Mouse (Mus musculus) kidney, adult 2 months (tissue): ENCODE measurements at regions not wholly inside any gene's neighbourhood (a gene's known extent, or its start where the extent isn't known, plus 50 kb on each side); places are given as distances from the start of the nearest gene placed in this dataset.

Experiments
- DNase-seq: peaks from one replicate; pipeline ENCODE4 v3.0.0; 2021
- H3K27ac ChIP-seq: fragments of 200-500 bp; 2 replicates; pipeline ENCODE4 v1.5.1; 2012; ENCODE audit warnings: low read depth, low read length, control low read depth, inconsistent platforms; ENCODE audit not compliant: insufficient read depth
- H3K27me3 ChIP-seq: fragments of 200-500 bp; replicated peaks from 2 replicates; pipeline ENCODE4 v1.6.1; 2012; ENCODE audit warnings: mild to moderate bottlenecking, moderate library complexity, low read length, inconsistent platforms; ENCODE audit not compliant: control insufficient read depth, insufficient read depth
- H3K36me3 ChIP-seq: fragments of 200-500 bp; 2 replicates; pipeline ENCODE4 v1.6.1; 2012; ENCODE audit warnings: mild to moderate bottlenecking, moderate library complexity, low read length, inconsistent platforms; ENCODE audit not compliant: control insufficient read depth, insufficient read depth
- H3K4me1 ChIP-seq: fragments of 200-500 bp; 2 replicates; pipeline ENCODE4 v1.6.1; 2011; ENCODE audit warnings: low read length; ENCODE audit not compliant: control insufficient read depth, insufficient read depth
- H3K4me3 ChIP-seq: fragments of 200-500 bp; 2 replicates; pipeline ENCODE4 v1.5.1; 2011; ENCODE audit warnings: mild to moderate bottlenecking, low read depth, low read length, control low read depth; ENCODE audit not compliant: insufficient read depth
- CTCF ChIP-seq: fragments of 200-500 bp; conservative IDR thresholded peaks from 2 replicates; pipeline ENCODE4 v1.5.1; 2011; ENCODE audit warnings: low read depth, mild to moderate bottlenecking, control low read depth, low read length, moderate library complexity, mixed read lengths; ENCODE audit not compliant: insufficient read depth, insufficient read length
- POLR2A ChIP-seq: fragments of 200-500 bp; IDR thresholded peaks from one replicate; pipeline ENCODE4 v1.6.1; 2011; ENCODE audit warnings: low read depth, low read length, control low read depth
- WGBS: fragments of 180-500 bp; shearing (Covaris S2); methylation state at CpG from one replicate; pipeline ENCODE4 v1.1.7; 2018; 5-methylcytosine and 5-hydroxymethylcytosine counted together

GRCm38 (mm10) chr15:61660581-61660980 lies 737.8 kb upstream of the A1bg start:
- WGBS, result 47% methylated on average over 3 of the region's 3 CpGs
- TF ChIP-seq POLR2A, result no peak
- TF ChIP-seq CTCF, result no peak
- H3K4me3 ChIP-seq, result no peak overlapping the region
- no peak overlapping the region for H3K27ac ChIP-seq
- H3K36me3 ChIP-seq, result no peaks in the 10 kb centered on the region
- DNase-seq, result peak; percentile 17
- H3K27me3 ChIP-seq, result no peaks in the 10 kb centered on the region
- H3K4me1 ChIP-seq, result no peaks in the 10 kb centered on the region; the same call in 1 of the 2 replicates

DNA sequence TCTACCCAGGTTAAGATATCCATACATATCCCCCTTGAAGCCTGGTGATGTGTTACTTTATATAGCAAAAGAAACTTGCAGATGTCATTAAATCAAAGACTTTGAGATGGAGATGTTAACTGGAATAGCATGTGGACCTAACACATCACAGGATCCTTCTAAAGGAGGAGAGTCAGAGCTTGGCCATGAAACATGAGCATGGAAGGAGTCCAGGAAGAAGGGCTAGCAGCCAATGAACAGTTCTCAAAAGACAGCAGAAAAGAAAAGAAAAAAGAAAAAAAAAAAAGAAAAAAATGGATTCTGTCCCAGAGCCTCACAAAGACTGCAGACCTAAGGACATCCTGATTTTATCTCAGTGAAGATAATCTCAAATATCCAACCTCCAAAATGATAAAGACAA lies 734.1 kb upstream of the A1bg start:
- no peaks in the 10 kb centered on the region for H3K36me3 ChIP-seq
- no peak for DNase-seq
- no peaks in the 10 kb centered on the region; the same call in 1 of the 2 replicates for H3K4me1 ChIP-seq
- H3K4me3 ChIP-seq, result no peak overlapping the region
- TF ChIP-seq POLR2A (no peak), CTCF (no peak)
- H3K27me3 ChIP-seq, result no peaks in the 10 kb centered on the region
- no peak overlapping the region for H3K27ac ChIP-seq

GRCm38 (mm10) chr15:61654846-61655245 lies 732.0 kb upstream of the A1bg start:
- Histone ChIP-seq H3K4me1 (no peaks in the 10 kb centered on the region), H3K27ac (no peak overlapping the region), H3K4me3 (no peak overlapping the region), H3K27me3 (no peaks in the 10 kb centered on the region), H3K36me3 (no peaks in the 10 kb centered on the region)
- DNase-seq, result no peak
- TF ChIP-seq POLR2A, result no peak
- TF ChIP-seq CTCF, result no peak
- 95% methylated on average over 1 of the region's 1 CpGs for WGBS

DNA sequence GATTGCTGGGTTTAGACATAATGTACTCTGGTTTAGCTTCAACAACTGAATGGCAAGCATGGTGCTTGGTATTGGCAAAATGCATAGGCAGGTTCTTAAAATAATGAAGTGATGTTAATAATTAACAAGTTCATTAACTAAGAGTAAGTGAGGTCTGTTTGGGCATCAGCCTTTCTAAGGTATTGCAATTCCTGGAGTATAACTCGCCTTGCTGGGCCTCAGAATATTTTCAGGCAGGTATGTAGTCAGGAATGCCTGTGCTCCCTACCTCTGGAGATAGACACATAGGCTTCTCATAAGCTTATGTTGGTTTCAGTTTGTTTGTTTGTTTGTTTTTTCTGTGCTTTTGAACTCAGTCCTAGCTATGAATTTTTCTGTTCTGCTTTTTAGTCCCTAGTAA lies 731.0 kb upstream of the A1bg start:
- H3K36me3 ChIP-seq, result no peaks in the 10 kb centered on the region
- H3K4me3 ChIP-seq, result no peak overlapping the region
- peak; percentile 16 for DNase-seq
- H3K27me3 ChIP-seq, result no peaks in the 10 kb centered on the region
- H3K4me1 ChIP-seq, result no peaks in the 10 kb centered on the region
- no peak overlapping the region for H3K27ac ChIP-seq
- no peak for TF ChIP-seq CTCF
- no peak for TF ChIP-seq POLR2A
- 37% methylated on average over 1 of the region's 1 CpGs for WGBS

DNA sequence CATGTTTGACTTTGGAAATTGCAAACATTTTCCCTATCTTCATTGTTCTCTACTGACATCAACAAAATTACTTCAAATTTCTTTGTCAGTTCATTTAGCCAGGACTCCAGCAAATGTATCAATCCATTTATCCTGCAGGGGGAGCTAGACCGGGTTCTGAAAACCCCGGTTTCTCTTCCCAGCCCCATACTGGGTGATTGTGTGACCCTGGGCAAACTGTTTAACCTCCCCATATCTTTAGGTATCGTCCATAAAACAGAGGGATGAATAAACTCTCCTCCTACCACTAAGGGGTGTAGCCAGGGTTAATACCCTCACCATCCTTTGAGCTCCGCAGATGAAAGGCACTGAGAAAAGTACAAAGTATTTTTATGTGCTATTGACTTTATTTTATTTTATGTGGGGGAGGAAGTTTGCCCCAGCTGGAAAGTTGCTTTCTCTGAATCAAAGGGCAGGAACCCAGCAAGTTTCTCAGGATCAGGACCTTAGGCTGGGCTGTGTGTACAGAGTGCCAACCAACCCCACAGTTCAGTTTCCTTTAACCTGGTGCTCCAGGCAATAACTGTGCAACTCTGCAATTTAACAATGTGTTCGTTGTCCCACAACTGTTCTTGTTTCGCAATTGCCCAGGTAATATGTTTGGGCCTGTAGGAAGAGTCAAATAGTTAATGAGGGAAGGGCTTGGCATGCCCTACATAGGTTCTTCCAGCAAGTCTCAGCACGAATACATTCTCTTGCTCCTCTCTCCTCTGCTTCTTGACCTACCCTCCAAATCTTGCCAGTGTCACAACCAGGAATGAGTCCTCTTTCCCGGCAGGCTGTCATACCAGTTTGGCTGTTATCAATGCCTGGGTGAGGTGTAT lies 696.1 kb upstream of the A1bg start:
- Histone ChIP-seq H3K27ac (no peak overlapping the region), H3K4me3 (no peak overlapping the region), H3K36me3 (no peaks in the 10 kb centered on the region), H3K27me3 (no peaks in the 10 kb centered on the region), H3K4me1 (no peaks in the 10 kb centered on the region)
- TF ChIP-seq CTCF (no peak), POLR2A (no peak)
- 63% methylated on average over 8 of the region's 8 CpGs for WGBS
- DNase-seq, result no peak

- no peak for TF ChIP-seq CTCF
- no peak for TF ChIP-seq POLR2A
- Histone ChIP-seq H3K27me3 (no peaks in the 10 kb centered on the region), H3K36me3 (no peaks in the 10 kb centered on the region), H3K4me1 (no peaks in the 10 kb centered on the region), H3K27ac (no peak overlapping the region), H3K4me3 (no peak overlapping the region)
- WGBS, result 93% methylated on average over 3 of the region's 3 CpGs
- no peak for DNase-seq
Measured at GRCm38 (mm10) chr15:61610662-61611061, 687.9 kb upstream of the A1bg start.

DNA sequence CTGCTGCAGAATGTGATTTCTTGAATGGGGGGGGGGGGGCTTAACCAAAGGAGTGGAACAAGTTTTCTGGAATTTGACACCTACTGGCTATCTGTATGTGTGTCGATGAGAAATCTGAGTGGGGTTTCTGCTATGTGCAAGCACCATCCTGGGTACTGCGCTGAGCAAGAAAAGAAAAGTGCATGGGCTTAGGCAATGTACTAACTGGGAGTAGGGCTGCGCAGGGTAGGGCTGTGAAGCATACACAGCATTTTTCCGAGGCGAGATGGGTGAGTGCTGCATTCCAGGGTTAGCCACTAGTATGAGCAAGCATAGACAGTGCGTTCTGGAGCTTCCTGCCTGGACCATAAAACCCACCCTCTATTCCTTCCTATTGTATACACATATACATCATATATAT lies 686.8 kb upstream of the A1bg start:
- no peaks in the 10 kb centered on the region for H3K36me3 ChIP-seq
- no peak overlapping the region for H3K27ac ChIP-seq
- WGBS, result 65% methylated on average over 6 of the region's 6 CpGs
- no peak for DNase-seq
- TF ChIP-seq CTCF, result no peak
- TF ChIP-seq POLR2A, result no peak
- no peaks in the 10 kb centered on the region for H3K27me3 ChIP-seq
- no peaks in the 10 kb centered on the region for H3K4me1 ChIP-seq
- H3K4me3 ChIP-seq, result no peak overlapping the region
